Mouse (Mus musculus) midbrain, embryonic 16.5 days (tissue): ENCODE measurements at regions not wholly inside any gene's neighbourhood (a gene's known extent, or its start where the extent isn't known, plus 50 kb on each side); places are given as distances from the start of the nearest gene placed in this dataset.
A peak's percentile ranks its signal among the peaks of the same experiment; 100 is the strongest.

Experiments used
- ATAC-seq: fragments of 200-750 bp; cut with Nextera tagmentation; 2 replicates; pipeline ENCODE4 v1.8.0; 2017; ENCODE audit warnings: moderate TSS enrichment
- H3K27ac ChIP-seq: fragments of 300-500 bp; sonication (generic); 2 replicates; pipeline ENCODE4 v1.5.1; 2014; ENCODE audit warnings: mild to moderate bottlenecking, low read length, mixed read lengths
- H3K27me3 ChIP-seq: fragments of 300-500 bp; sonication (generic); 2 replicates; pipeline ENCODE4 v1.6.1; 2014; ENCODE audit warnings: low read depth, low read length, mixed read lengths; ENCODE audit not compliant: control insufficient read depth, insufficient read depth
- H3K36me3 ChIP-seq: fragments of 300-500 bp; sonication (generic); 2 replicates; pipeline ENCODE4 v1.6.1; 2014; ENCODE audit warnings: mild to moderate bottlenecking, low read length, moderate library complexity, mixed read lengths; ENCODE audit not compliant: control insufficient read depth, insufficient read depth
- H3K4me1 ChIP-seq: fragments of 300-500 bp; sonication (generic); 2 replicates; pipeline ENCODE4 v1.6.1; 2014; ENCODE audit warnings: mild to moderate bottlenecking, low read length, mixed read lengths; ENCODE audit not compliant: control insufficient read depth, insufficient read depth
- H3K4me2 ChIP-seq: fragments of 300-500 bp; sonication (generic); 2 replicates; pipeline ENCODE4 v1.6.1; 2014; ENCODE audit warnings: mild to moderate bottlenecking, low read length, mixed read lengths
- H3K4me3 ChIP-seq: fragments of 300-500 bp; sonication (generic); 2 replicates; pipeline ENCODE4 v1.5.1; 2014; ENCODE audit warnings: low read depth, mild to moderate bottlenecking, low read length, moderate library complexity, mixed read lengths
- H3K9ac ChIP-seq: fragments of 300-500 bp; sonication (generic); 2 replicates; pipeline ENCODE4 v1.6.1; 2014; ENCODE audit warnings: low read depth, low read length, mixed read lengths
- H3K9me3 ChIP-seq: fragments of 300-500 bp; sonication (generic); replicated peaks from 2 replicates; pipeline ENCODE4 v1.6.1; 2014; ENCODE audit warnings: mild to moderate bottlenecking, low read length, mixed read lengths; ENCODE audit not compliant: control insufficient read depth, poor library complexity, severe bottlenecking
- WGBS: fragments of 180-500 bp; shearing (Covaris S2); extraction: QIAGEN DNeasy Blood & Tissue Kit; methylation state at CpG from one replicate; pipeline ENCODE4 v1.1.7; 2014; 5-methylcytosine and 5-hydroxymethylcytosine counted together

DNA sequence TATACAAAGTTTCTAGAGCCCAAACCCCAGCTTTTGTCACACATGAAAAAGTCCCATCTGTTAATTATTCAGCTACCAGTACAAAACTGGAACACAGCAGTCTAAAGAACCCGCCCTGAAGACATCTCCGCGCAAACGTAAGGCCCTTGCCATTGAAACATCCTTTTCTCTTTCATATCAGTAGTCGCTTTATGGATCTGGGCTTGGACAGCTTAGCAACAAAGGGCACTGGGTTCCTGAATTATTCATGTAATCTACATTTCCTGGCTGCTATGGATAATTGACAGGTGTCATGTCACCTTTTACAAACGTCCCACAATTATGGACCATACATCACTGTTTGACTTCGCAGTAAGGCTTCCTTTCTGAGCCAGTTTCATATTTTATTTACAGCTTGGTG, 113.0 kb upstream of the Smim15 start:
- H3K27ac ChIP-seq: no peak overlapping the region
- 0 out of 2 replicates have a peak, but pooled peaks cover 3% of the 10 kb centered on the region for H3K4me1 ChIP-seq
- peak; percentile 41; the same call in 1 of the 2 replicates for ATAC-seq
- H3K4me2 ChIP-seq: no peak overlapping the region
- no peaks in the 10 kb centered on the region for H3K9me3 ChIP-seq
- H3K9ac ChIP-seq: no peak overlapping the region
- no peak overlapping the region for H3K4me3 ChIP-seq
- WGBS: 36% methylated on average over 7 of the region's 7 CpGs
- H3K27me3 ChIP-seq: no peaks in the 10 kb centered on the region
- H3K36me3 ChIP-seq: no peaks in the 10 kb centered on the region

DNA sequence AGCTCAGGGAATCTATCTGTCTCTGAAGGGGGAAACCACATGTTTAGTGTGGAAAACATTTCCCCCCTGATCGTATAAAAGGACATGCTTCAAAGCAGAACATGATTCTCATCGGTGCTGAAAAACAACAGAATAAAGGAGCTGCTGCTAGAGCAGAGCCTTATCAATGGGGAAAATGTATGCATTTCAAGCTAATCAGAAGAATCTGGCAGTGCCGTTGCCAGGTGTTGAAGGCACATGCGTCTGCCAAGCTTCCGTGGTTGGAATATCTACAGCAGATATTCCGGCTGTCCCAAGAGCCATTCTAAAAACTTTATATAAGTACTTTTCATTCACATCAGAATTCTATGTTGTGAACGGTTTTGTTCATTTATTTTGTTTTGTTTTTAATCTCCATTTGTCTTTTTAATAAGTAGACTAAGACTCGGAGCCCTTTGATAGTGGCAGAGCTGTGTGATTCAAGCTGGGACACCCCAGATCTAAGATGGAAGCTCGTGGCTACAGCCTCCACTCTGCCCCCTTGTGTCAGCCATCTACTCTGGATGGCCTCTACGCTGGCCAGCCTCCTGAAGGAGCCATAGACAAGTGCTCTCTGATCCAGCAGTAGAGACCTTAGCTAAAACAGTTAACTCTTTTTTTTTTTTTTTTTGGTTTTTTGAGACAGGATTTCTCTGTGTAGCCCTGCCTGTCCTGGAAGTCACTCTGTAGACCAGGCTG, 116.6 kb upstream of the Smim15 start:
- ATAC-seq: no peak
- H3K27ac ChIP-seq: no peak overlapping the region
- WGBS: 78% methylated on average over 10 of the region's 10 CpGs

DNA sequence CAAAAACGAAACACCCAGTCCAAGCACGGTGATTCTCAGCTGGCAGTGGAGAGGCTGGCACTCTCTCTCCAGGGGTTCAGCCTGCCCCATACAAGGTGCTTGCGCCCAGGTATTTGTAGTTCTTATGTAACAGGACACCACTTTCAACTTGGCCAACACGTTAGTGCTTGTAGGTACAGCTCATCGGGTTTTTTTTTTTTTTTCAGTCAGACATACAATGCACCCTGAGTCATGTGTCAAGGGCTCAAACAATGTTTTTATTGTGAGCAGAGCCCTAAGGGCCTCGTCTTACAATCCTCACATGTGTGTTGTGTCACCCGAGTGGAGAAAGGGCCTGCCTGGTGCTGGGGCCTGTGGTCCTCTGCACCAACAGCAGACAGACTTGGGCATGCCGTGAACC, 118.8 kb upstream of the Smim15 start:
- no peak overlapping the region for H3K9ac ChIP-seq
- H3K9me3 ChIP-seq: no peaks in the 10 kb centered on the region
- no peaks in the 10 kb centered on the region for H3K36me3 ChIP-seq
- no peak overlapping the region for H3K4me2 ChIP-seq
- no peaks in the 10 kb centered on the region for H3K4me1 ChIP-seq
- H3K27ac ChIP-seq: no peak overlapping the region
- no peak overlapping the region for H3K4me3 ChIP-seq
- no peaks in the 10 kb centered on the region for H3K27me3 ChIP-seq
- 66% methylated on average over 8 of the region's 8 CpGs for WGBS
- ATAC-seq: no peak

More for the DNA sequence above, 116.6 kb upstream of the Smim15 start:
- Histone ChIP-seq H3K4me1 (no peaks in the 10 kb centered on the region), H3K9ac (no peak overlapping the region), H3K9me3 (no peaks in the 10 kb centered on the region), H3K4me2 (no peak overlapping the region), H3K27me3 (no peaks in the 10 kb centered on the region), H3K4me3 (no peak overlapping the region), H3K36me3 (no peaks in the 10 kb centered on the region)

DNA sequence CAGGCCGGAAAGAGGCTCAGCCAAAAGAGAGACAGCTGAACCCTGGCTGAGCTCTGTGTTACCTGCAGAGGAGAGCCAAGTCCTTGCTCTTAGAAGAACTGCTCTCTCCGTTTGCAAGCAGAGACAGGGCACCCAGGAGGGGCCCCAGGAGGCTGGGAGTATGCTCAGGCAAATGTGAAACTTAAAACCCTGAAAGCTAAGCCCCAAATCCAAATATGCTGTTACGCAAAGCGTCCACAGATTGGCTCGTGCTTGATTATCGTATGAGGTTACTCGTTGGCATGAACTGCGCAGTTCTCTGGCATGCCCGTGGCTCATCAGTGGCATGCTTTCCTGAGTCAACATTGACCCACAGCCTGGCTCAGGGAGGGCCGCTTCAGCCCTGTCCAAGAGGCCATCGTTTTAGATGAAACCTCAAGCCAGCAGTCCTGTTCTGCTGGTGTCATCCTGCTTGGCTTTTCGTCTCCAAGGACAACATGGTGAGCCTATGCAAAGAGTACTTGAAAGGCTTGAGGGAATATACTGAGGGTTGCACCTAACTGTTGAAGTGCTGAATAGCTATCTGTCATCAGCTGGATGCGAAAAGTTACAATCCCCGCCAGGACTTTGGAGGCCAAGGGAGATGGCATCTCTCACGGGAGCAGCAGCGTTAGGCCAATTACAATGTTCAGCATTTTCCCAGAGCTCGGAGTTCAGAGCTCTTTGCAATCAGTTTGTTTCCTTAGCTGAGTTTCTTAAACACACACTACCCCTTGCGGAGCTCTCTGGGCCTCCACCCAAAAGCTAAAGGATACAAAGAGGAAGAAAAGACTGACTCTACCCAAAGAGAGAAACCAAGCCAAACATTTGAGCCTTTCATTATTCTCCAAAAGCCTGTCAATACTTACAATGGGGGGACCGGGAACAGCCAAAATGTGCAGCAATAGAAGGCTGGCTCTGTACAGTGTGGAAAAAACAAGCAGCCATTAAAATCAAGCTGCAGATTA, 120.8 kb upstream of the Smim15 start:
- H3K27ac ChIP-seq: peak overlapping the region; percentile 2; the same call in 1 of the 2 replicates
- H3K4me1 ChIP-seq: no peaks in the 10 kb centered on the region
- H3K4me3 ChIP-seq: no peak overlapping the region
- H3K4me2 ChIP-seq: no peak overlapping the region
- H3K27me3 ChIP-seq: no peaks in the 10 kb centered on the region
- no peaks in the 10 kb centered on the region for H3K36me3 ChIP-seq
- ATAC-seq: peak; percentile 67
- no peak overlapping the region for H3K9ac ChIP-seq
- 57% methylated on average over 19 of the region's 19 CpGs for WGBS
- no peaks in the 10 kb centered on the region for H3K9me3 ChIP-seq

DNA sequence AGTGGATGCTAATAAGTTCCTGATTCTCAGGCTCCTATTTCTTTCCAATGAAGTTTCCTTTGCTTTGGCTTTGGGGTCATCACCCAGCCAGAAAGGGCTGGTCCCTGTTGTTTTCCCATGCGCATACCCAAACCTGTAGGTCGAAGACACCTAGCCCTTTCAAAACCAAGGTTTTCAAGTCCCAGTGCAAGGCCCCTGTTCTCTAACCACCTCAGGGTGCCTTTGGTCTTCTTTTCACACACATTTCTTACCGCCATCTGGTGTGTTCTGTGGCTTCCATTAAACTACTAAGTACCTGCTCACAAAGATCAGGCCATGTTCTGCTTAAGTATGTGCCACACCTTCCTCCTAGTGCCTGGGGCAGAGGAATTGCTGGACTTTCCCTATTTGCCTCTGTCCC, 124.8 kb upstream of the Smim15 start:
- no peak for ATAC-seq
- no peaks in the 10 kb centered on the region for H3K36me3 ChIP-seq
- H3K27ac ChIP-seq: no peak overlapping the region
- H3K4me2 ChIP-seq: no peak overlapping the region
- H3K27me3 ChIP-seq: no peaks in the 10 kb centered on the region
- WGBS: 83% methylated on average over 3 of the region's 3 CpGs
- H3K9ac ChIP-seq: no peak overlapping the region
- no peaks in the 10 kb centered on the region for H3K4me1 ChIP-seq
- no peaks in the 10 kb centered on the region for H3K9me3 ChIP-seq
- H3K4me3 ChIP-seq: no peak overlapping the region

DNA sequence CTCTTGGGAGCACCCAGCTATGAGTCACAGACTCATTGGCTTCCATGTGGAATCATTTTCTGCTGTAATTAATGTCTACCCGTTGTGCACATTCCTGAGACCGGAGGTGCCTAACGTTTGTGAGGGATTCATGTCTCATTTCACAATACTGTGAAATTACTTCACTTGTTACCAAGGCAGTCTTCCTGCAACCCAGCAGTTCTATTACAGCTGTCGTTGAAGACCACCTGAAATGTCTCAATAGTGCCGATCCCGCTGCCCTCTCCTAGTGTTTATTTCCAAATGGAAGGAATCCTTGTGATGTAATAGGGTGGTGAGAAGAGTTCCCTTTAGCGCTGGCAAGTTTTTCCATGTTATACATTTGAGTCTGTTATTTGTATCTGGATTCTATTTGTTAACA, 125.8 kb upstream of the Smim15 start:
- H3K4me2 ChIP-seq: no peak overlapping the region
- H3K36me3 ChIP-seq: no peaks in the 10 kb centered on the region
- no peaks in the 10 kb centered on the region for H3K27me3 ChIP-seq
- no peak for ATAC-seq
- H3K4me3 ChIP-seq: no peak overlapping the region
- WGBS: 90% methylated on average over 7 of the region's 7 CpGs
- H3K27ac ChIP-seq: no peak overlapping the region
- H3K9ac ChIP-seq: no peak overlapping the region
- no peaks in the 10 kb centered on the region for H3K4me1 ChIP-seq
- H3K9me3 ChIP-seq: no peaks in the 10 kb centered on the region

DNA sequence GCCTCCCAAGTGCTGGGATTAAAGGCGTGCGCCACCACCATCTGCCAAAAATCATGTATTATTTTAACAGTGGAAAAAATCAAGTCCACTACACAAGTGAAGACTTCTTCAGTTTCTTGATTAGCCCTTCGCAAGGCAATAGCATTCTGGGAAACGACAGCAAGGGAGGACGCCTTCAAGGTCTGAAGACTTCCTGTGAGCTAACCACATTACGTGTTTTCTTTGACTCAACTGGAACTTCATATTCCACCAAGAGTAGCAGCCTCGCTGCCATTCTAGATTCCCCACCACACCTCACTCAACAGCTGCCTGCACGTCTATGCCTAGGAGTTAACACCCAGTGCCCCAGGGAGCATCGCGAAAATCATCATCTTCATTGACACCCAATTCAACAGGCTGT, 126.2 kb upstream of the Smim15 start:
- Histone ChIP-seq H3K4me2 (no peak overlapping the region), H3K36me3 (no peaks in the 10 kb centered on the region), H3K9ac (no peak overlapping the region), H3K27ac (no peak overlapping the region), H3K4me3 (no peak overlapping the region), H3K9me3 (no peaks in the 10 kb centered on the region), H3K27me3 (no peaks in the 10 kb centered on the region), H3K4me1 (no peaks in the 10 kb centered on the region)
- no peak for ATAC-seq
- WGBS: 96% methylated on average over 10 of the region's 10 CpGs

DNA sequence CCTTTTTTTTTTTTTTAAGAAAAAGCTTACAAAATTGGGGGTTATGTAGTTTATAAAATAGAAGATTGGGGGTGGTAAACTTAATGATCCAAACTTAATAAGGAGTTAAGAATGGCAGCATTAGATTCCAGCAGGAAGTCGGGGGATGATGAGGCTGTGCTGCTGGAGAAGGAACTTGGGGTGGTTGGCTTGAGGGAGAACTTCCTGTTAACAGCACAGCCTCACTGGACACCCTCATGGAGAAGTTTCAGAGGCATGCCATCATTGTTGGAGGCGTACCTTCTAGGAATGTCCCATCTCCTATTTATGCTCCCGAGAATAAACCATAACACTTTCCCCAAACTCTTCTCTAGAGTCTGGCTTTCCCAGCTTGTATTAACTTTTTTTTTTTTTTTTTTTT, 126.7 kb upstream of the Smim15 start:
- Histone ChIP-seq H3K9me3 (no peaks in the 10 kb centered on the region), H3K4me3 (no peak overlapping the region), H3K4me2 (no peak overlapping the region), H3K9ac (no peak overlapping the region), H3K27ac (no peak overlapping the region), H3K27me3 (no peaks in the 10 kb centered on the region), H3K36me3 (no peaks in the 10 kb centered on the region), H3K4me1 (no peaks in the 10 kb centered on the region)
- no peak for ATAC-seq
- 93% methylated on average over 3 of the region's 3 CpGs for WGBS

DNA sequence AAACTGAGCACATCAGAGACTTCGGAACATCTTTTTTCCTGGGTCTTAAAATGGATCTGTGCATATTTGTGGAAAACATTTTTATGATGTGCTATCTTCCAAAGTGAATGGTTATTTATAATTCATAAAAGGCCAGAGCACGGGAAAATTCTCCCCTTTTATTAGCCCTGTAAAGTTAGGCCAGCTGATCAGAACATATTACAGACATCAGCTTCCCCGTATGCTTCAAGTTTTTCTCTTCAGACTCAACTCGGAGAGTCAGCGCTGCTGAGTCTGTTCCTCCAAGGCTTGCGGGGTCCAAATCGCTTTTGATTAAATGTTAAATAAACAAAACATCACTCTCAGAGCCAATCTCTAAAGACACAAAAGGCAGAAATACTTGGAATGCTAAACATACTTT, 134.1 kb upstream of the Smim15 start:
- ATAC-seq: no peak
- Histone ChIP-seq H3K4me2 (no peak overlapping the region), H3K4me3 (no peak overlapping the region), H3K27me3 (no peaks in the 10 kb centered on the region), H3K4me1 (peaks cover 10% of the 10 kb centered on the region), H3K27ac (no peak overlapping the region), H3K9me3 (no peaks in the 10 kb centered on the region), H3K9ac (no peak overlapping the region), H3K36me3 (no peaks in the 10 kb centered on the region)
- WGBS: 59% methylated on average over 7 of the region's 7 CpGs
